Mouse (Mus musculus): ENCODE measurements around the gene Alg3.

GRCm38 (mm10) chr16:20638367-20638766 is 26.8 kb upstream of the Alg3 start:
- no peak for TF ChIP-seq CTCF (conservative IDR thresholded peaks at IDR 0.05 in 1 of 2, IDR thresholded peaks at IDR 0.05 in 1 of 2; ENCODE audit: low read depth in 2 of 2, low read length in 2 of 2)
- TF ChIP-seq IRF4 (IDR thresholded peaks at IDR 0.05; ENCODE audit: low read depth, low read length) = no peak
- TF ChIP-seq TBP (conservative IDR thresholded peaks at IDR 0.05; ENCODE audit: low read depth, low read length) = no peak
- no peak for TF ChIP-seq E2F4 (IDR thresholded peaks at IDR 0.05; ENCODE audit: insufficient replicate concordance, low read depth, low read length)
- TF ChIP-seq EP300 (IDR thresholded peaks at IDR 0.05; ENCODE audit: low read length) = no peak
- no peak for TF ChIP-seq NRF1 (IDR thresholded peaks at IDR 0.05; ENCODE audit: low read depth, low read length)
- TF ChIP-seq SIN3A (IDR thresholded peaks at IDR 0.05; ENCODE audit: low read length) = no peak
- TF ChIP-seq UBTF (IDR thresholded peaks at IDR 0.05; ENCODE audit: low read depth, low read length) = no peak
- TF ChIP-seq POLR2A (IDR thresholded peaks at IDR 0.05; ENCODE audit: low read depth, low read length) = no peak

Measured in CH12.LX (cell line).